Mouse (Mus musculus): Measurements from ENCODE around the gene Ppm1m. TPM values are rescaled to one million over a fixed set of nuclear protein-coding genes. Genes with fewer than 3 reads are reported as not detected.
A peak's percentile ranks its signal among the peaks of the same experiment; 100 is the strongest.

Ppm1m gene
- 25.0 and 27.7 TPM in 2 replicates for polyA plus RNA-seq (2015; fragmentation: Nextera tagmentation; extraction: Ambion mirVana)

- 49% methylated on average over 18 of the region's 18 CpGs for WGBS
- peak; percentile 0; the same call in 1 of the 2 replicates for ATAC-seq (replicated peaks; ENCODE audit: extremely low read depth, insufficient read depth, low FRiP score)
- peak within 1 kb of the TSS; percentile 22; the same call in 1 of the 2 replicates for H3K27ac ChIP-seq (ENCODE audit: low read length)
- no peaks in the 10 kb centered on the region for H3K9me3 ChIP-seq (replicated peaks; ENCODE audit: control insufficient read depth, low read length)
- peak within 1 kb of the TSS; percentile 69 for H3K9ac ChIP-seq (ENCODE audit: low read length)
- peaks cover 25% of the 10 kb centered on the region for H3K4me1 ChIP-seq (ENCODE audit: control insufficient read depth, insufficient read depth, low read length)
- no peaks in the 10 kb centered on the region for H3K27me3 ChIP-seq (ENCODE audit: control insufficient read depth, insufficient read depth, low read length)
- H3K36me3 ChIP-seq (ENCODE audit: control insufficient read depth, insufficient read depth): peaks cover 9% of the 10 kb centered on the region; the same call in 1 of the 2 replicates
- H3K4me3 ChIP-seq (ENCODE audit: low read length): peak within 1 kb of the TSS; percentile 55
- H3K4me2 ChIP-seq (ENCODE audit: low read depth, low read length): peak within 1 kb of the TSS; percentile 67
Observed at GRCm38 (mm10) chr9:106199535-106200272, at the start of gene Ppm1m. TSS of gene Ppm1m (minus strand) at chr9:106199746.

- Histone ChIP-seq H3K4me2 (ENCODE audit: low read depth, low read length) (0 out of 2 replicates have a peak overlapping the region, but pooled peaks have one; percentile 15), H3K4me3 (ENCODE audit: low read length) (no peak overlapping the region), H3K4me1 (ENCODE audit: control insufficient read depth, insufficient read depth, low read length) (peaks cover 10% of the 10 kb centered on the region), H3K36me3 (ENCODE audit: control insufficient read depth, insufficient read depth) (peaks cover 43% of the 10 kb centered on the region), H3K9me3 (replicated peaks; ENCODE audit: control insufficient read depth, low read length) (no peaks in the 10 kb centered on the region), H3K27me3 (ENCODE audit: control insufficient read depth, insufficient read depth, low read length) (no peaks in the 10 kb centered on the region), H3K9ac (ENCODE audit: low read length) (0 out of 2 replicates have a peak overlapping the region, but pooled peaks have one; percentile 25), H3K27ac (ENCODE audit: low read length) (peak overlapping the region; percentile 70)
- no peak for ATAC-seq (replicated peaks; ENCODE audit: extremely low read depth, insufficient read depth, low FRiP score)
- WGBS: 52% methylated on average over 19 of the region's 19 CpGs
Observed at GRCm38 (mm10) chr9:106242813-106243488, 43.4 kb upstream of the Ppm1m start.

GRCm38 (mm10) chr9:106241541-106242164, 42.1 kb upstream of the Ppm1m start:
- no peaks in the 10 kb centered on the region for H3K27me3 ChIP-seq (ENCODE audit: control insufficient read depth, insufficient read depth, low read length)

GRCm38 (mm10) chr9:106237878-106238277, 38.3 kb upstream of the Ppm1m start:
- H3K36me3 ChIP-seq (ENCODE audit: control insufficient read depth, insufficient read depth): peaks cover 76% of the 10 kb centered on the region
- no peaks in the 10 kb centered on the region for H3K27me3 ChIP-seq (ENCODE audit: control insufficient read depth, insufficient read depth, low read length)
- ATAC-seq (replicated peaks; ENCODE audit: extremely low read depth, insufficient read depth, low FRiP score): no peak
- 90% methylated on average over 10 of the region's 10 CpGs for WGBS
- H3K27ac ChIP-seq (ENCODE audit: low read length): no peak overlapping the region
- no peak overlapping the region for H3K4me3 ChIP-seq (ENCODE audit: low read length)
- H3K9me3 ChIP-seq (replicated peaks; ENCODE audit: control insufficient read depth, low read length): no peaks in the 10 kb centered on the region
- H3K4me1 ChIP-seq (ENCODE audit: control insufficient read depth, insufficient read depth, low read length): 0 out of 2 replicates have a peak, but pooled peaks cover 5% of the 10 kb centered on the region
- H3K4me2 ChIP-seq (ENCODE audit: low read depth, low read length): no peak overlapping the region
- no peak overlapping the region for H3K9ac ChIP-seq (ENCODE audit: low read length)

More at GRCm38 (mm10) chr9:106241541-106242164, 42.1 kb upstream of the Ppm1m start:
- no peak overlapping the region for H3K4me3 ChIP-seq (ENCODE audit: low read length)
- H3K4me2 ChIP-seq (ENCODE audit: low read depth, low read length): no peak overlapping the region
- no peak overlapping the region for H3K9ac ChIP-seq (ENCODE audit: low read length)
- H3K27ac ChIP-seq (ENCODE audit: low read length): no peak overlapping the region
- WGBS: 85% methylated on average over 10 of the region's 10 CpGs
- no peaks in the 10 kb centered on the region for H3K9me3 ChIP-seq (replicated peaks; ENCODE audit: control insufficient read depth, low read length)
- H3K36me3 ChIP-seq (ENCODE audit: control insufficient read depth, insufficient read depth): peaks cover 56% of the 10 kb centered on the region
- no peak for ATAC-seq (replicated peaks; ENCODE audit: extremely low read depth, insufficient read depth, low FRiP score)
- peaks cover 8% of the 10 kb centered on the region for H3K4me1 ChIP-seq (ENCODE audit: control insufficient read depth, insufficient read depth, low read length)

GRCm38 (mm10) chr9:106237401-106237800, 37.9 kb upstream of the Ppm1m start:
- WGBS: 85% methylated on average over 8 of the region's 8 CpGs
- ATAC-seq (replicated peaks; ENCODE audit: extremely low read depth, insufficient read depth, low FRiP score): no peak
- Histone ChIP-seq H3K4me1 (ENCODE audit: control insufficient read depth, insufficient read depth, low read length) (0 out of 2 replicates have a peak, but pooled peaks cover 5% of the 10 kb centered on the region), H3K36me3 (ENCODE audit: control insufficient read depth, insufficient read depth) (peaks cover 76% of the 10 kb centered on the region), H3K4me3 (ENCODE audit: low read length) (no peak overlapping the region), H3K9me3 (replicated peaks; ENCODE audit: control insufficient read depth, low read length) (no peaks in the 10 kb centered on the region), H3K9ac (ENCODE audit: low read length) (no peak overlapping the region), H3K27me3 (ENCODE audit: control insufficient read depth, insufficient read depth, low read length) (no peaks in the 10 kb centered on the region), H3K27ac (ENCODE audit: low read length) (no peak overlapping the region), H3K4me2 (ENCODE audit: low read depth, low read length) (no peak overlapping the region)

- Histone ChIP-seq H3K4me3 (ENCODE audit: low read length) (no peak overlapping the region), H3K36me3 (ENCODE audit: control insufficient read depth, insufficient read depth) (peaks cover 73% of the 10 kb centered on the region), H3K9me3 (replicated peaks; ENCODE audit: control insufficient read depth, low read length) (no peaks in the 10 kb centered on the region), H3K4me1 (ENCODE audit: control insufficient read depth, insufficient read depth, low read length) (0 out of 2 replicates have a peak, but pooled peaks cover 5% of the 10 kb centered on the region), H3K9ac (ENCODE audit: low read length) (no peak overlapping the region), H3K4me2 (ENCODE audit: low read depth, low read length) (no peak overlapping the region), H3K27me3 (ENCODE audit: control insufficient read depth, insufficient read depth, low read length) (no peaks in the 10 kb centered on the region), H3K27ac (ENCODE audit: low read length) (no peak overlapping the region)
- ATAC-seq (replicated peaks; ENCODE audit: extremely low read depth, insufficient read depth, low FRiP score): no peak
- 72% methylated on average over 3 of the region's 3 CpGs for WGBS
Observed at GRCm38 (mm10) chr9:106236818-106237211, 37.3 kb upstream of the Ppm1m start.

- H3K36me3 ChIP-seq (ENCODE audit: control insufficient read depth, insufficient read depth): peaks cover 68% of the 10 kb centered on the region
- no peak overlapping the region for H3K9ac ChIP-seq (ENCODE audit: low read length)
- ATAC-seq (replicated peaks; ENCODE audit: extremely low read depth, insufficient read depth, low FRiP score): no peak
- no peak overlapping the region for H3K4me2 ChIP-seq (ENCODE audit: low read depth, low read length)
- no peaks in the 10 kb centered on the region for H3K27me3 ChIP-seq (ENCODE audit: control insufficient read depth, insufficient read depth, low read length)
- H3K4me3 ChIP-seq (ENCODE audit: low read length): no peak overlapping the region
- H3K9me3 ChIP-seq (replicated peaks; ENCODE audit: control insufficient read depth, low read length): no peaks in the 10 kb centered on the region
- 92% methylated on average over 23 of the region's 23 CpGs for WGBS
- H3K27ac ChIP-seq (ENCODE audit: low read length): no peak overlapping the region
- 0 out of 2 replicates have a peak, but pooled peaks cover 5% of the 10 kb centered on the region for H3K4me1 ChIP-seq (ENCODE audit: control insufficient read depth, insufficient read depth, low read length)
Observed at GRCm38 (mm10) chr9:106236156-106236817, 36.7 kb upstream of the Ppm1m start.

- H3K9me3 ChIP-seq (replicated peaks; ENCODE audit: control insufficient read depth, low read length): no peaks in the 10 kb centered on the region
- no peak overlapping the region for H3K4me2 ChIP-seq (ENCODE audit: low read depth, low read length)
- H3K4me3 ChIP-seq (ENCODE audit: low read length): no peak overlapping the region
- H3K27ac ChIP-seq (ENCODE audit: low read length): 0 out of 2 replicates have a peak overlapping the region, but pooled peaks have one; percentile 13
- peak; percentile 50 for ATAC-seq (replicated peaks; ENCODE audit: extremely low read depth, insufficient read depth, low FRiP score)
- H3K36me3 ChIP-seq (ENCODE audit: control insufficient read depth, insufficient read depth): peaks cover 59% of the 10 kb centered on the region
- H3K9ac ChIP-seq (ENCODE audit: low read length): no peak overlapping the region
- H3K4me1 ChIP-seq (ENCODE audit: control insufficient read depth, insufficient read depth, low read length): 0 out of 2 replicates have a peak, but pooled peaks cover 5% of the 10 kb centered on the region
- WGBS: 74% methylated on average over 23 of the region's 23 CpGs
- H3K27me3 ChIP-seq (ENCODE audit: control insufficient read depth, insufficient read depth, low read length): no peaks in the 10 kb centered on the region
Observed at GRCm38 (mm10) chr9:106235194-106235830, 35.8 kb upstream of the Ppm1m start.
